Comparison of ENCODE assay signal across 16 mouse cellular contexts in genomic region chr17:13670227-13670626, GRCm38 (mm10).
DNase-seq lines count a peak whose midpoint lies in the region; ATAC-seq and TF ChIP-seq lines count a peak whose summit lies in the region.
"Had no signal": no experiment of that assay in that cellular context is flagged by ENCODE, and none has a peak within 500 bp of the region (broad histone marks: within the 10 kb centered on the region; RNA-seq: fewer than 3 reads in every experiment).

No protein-coding gene starts in this region.

- H3K4me1 ChIP-seq in hindbrain, embryonic 10.5 days (replicated peaks) = peaks cover 67% of the 10 kb centered on the region
- H3K4me1 ChIP-seq in hindbrain, embryonic 11.5 days (replicated peaks; ENCODE audit: control insufficient read depth, insufficient read depth, low read length) = peaks cover 18% of the 10 kb centered on the region
- H3K4me1 ChIP-seq in forebrain, embryonic 13.5 days = peaks cover 52% of the 10 kb centered on the region
- H3K4me1 ChIP-seq in midbrain, embryonic 10.5 days = peaks cover 57% of the 10 kb centered on the region
- peaks cover 29% of the 10 kb centered on the region for H3K4me1 ChIP-seq in olfactory bulb, adult 2 months (ENCODE audit: control insufficient read depth, insufficient read depth, low read length)

- H3K4me2 ChIP-seq in hindbrain, embryonic 11.5 days (replicated peaks; ENCODE audit: low read depth, low read length) = no peak overlapping the region
- no peak overlapping the region for H3K4me2 ChIP-seq in forebrain, embryonic 13.5 days
- H3K4me2 ChIP-seq: embryonic facial prominence, embryonic 13.5 days; heart, embryonic 11.5 days; liver, embryonic 12.5 days had no signal

- no peak for ATAC-seq in hindbrain, embryonic 11.5 days (ENCODE audit: low FRiP score)
- ATAC-seq in forebrain, embryonic 13.5 days = no peak
- ATAC-seq: liver, embryonic 12.5 days; lung, postnatal 0 days had no signal

- H3K36me3 ChIP-seq in hindbrain, embryonic 10.5 days = no peaks in the 10 kb centered on the region
- no peaks in the 10 kb centered on the region for H3K36me3 ChIP-seq in hindbrain, embryonic 11.5 days (ENCODE audit: control insufficient read depth, insufficient read depth, low read length)
- H3K36me3 ChIP-seq in forebrain, embryonic 13.5 days (ENCODE audit: poor library complexity, severe bottlenecking) = no peaks in the 10 kb centered on the region
- no peaks in the 10 kb centered on the region for H3K36me3 ChIP-seq in midbrain, embryonic 10.5 days
- H3K36me3 ChIP-seq: embryonic facial prominence, embryonic 13.5 days; liver, embryonic 12.5 days had no signal

- no peaks in the 10 kb centered on the region for H3K9me3 ChIP-seq in hindbrain, embryonic 10.5 days
- no peaks in the 10 kb centered on the region for H3K9me3 ChIP-seq in hindbrain, embryonic 11.5 days (ENCODE audit: control insufficient read depth, low read length)
- H3K9me3 ChIP-seq in forebrain, embryonic 13.5 days (replicated peaks) = no peaks in the 10 kb centered on the region
- H3K9me3 ChIP-seq in midbrain, embryonic 10.5 days (replicated peaks) = no peaks in the 10 kb centered on the region
- H3K9me3 ChIP-seq: embryonic facial prominence, embryonic 13.5 days; liver, embryonic 12.5 days had no signal

- DNase-seq in hindbrain, embryonic 10.5 days (ENCODE audit: low spot score) = no peak
- no peak for DNase-seq in hindbrain, embryonic 11.5 days (ENCODE audit: low spot score)
- DNase-seq in midbrain, embryonic 10.5 days (ENCODE audit: low spot score) = no peak
- no peak for DNase-seq in left cerebral cortex, postnatal 25 days (ENCODE audit: low spot score in 2 of 2)
- no peak for DNase-seq in heart, adult 18-20 months
- no peak for DNase-seq in heart, postnatal 4 days
- DNase-seq: adrenal gland, postnatal 14 days; cerebellum, postnatal 14 days; thymus, adult 2 months had no signal

- H3K9ac ChIP-seq in hindbrain, embryonic 11.5 days (ENCODE audit: low read depth, low read length) = no peak overlapping the region
- H3K9ac ChIP-seq in forebrain, embryonic 13.5 days = no peak overlapping the region; the same call in 1 of the 2 replicates
- H3K9ac ChIP-seq: embryonic facial prominence, embryonic 13.5 days; liver, embryonic 12.5 days had no signal

- H3K27ac ChIP-seq in hindbrain, embryonic 10.5 days = peak overlapping the region; percentile 90
- no peak overlapping the region for H3K27ac ChIP-seq in hindbrain, embryonic 11.5 days (ENCODE audit: low read depth, low read length)
- H3K27ac ChIP-seq in forebrain, embryonic 13.5 days = peak overlapping the region; percentile 99
- peak overlapping the region; percentile 90 for H3K27ac ChIP-seq in midbrain, embryonic 10.5 days (replicated peaks)
- H3K27ac ChIP-seq in olfactory bulb, adult 2 months (ENCODE audit: insufficient read depth, low read depth, low read length) = peak overlapping the region; percentile 48; the same call in 1 of the 2 replicates
- H3K27ac ChIP-seq: embryonic facial prominence, embryonic 13.5 days; liver, embryonic 12.5 days had no signal

- no peak for TF ChIP-seq CTCF in olfactory bulb, adult 2 months (IDR thresholded peaks at IDR 0.05; ENCODE audit: insufficient read depth, low read depth, low read length)

- 0 out of 2 replicates have a peak, but pooled peaks cover 6% of the 10 kb centered on the region for H3K27me3 ChIP-seq in hindbrain, embryonic 10.5 days (ENCODE audit: insufficient read depth, poor library complexity, severe bottlenecking)
- H3K27me3 ChIP-seq in hindbrain, embryonic 11.5 days (ENCODE audit: control insufficient read depth, insufficient read depth, low read length) = no peaks in the 10 kb centered on the region
- H3K27me3 ChIP-seq in forebrain, embryonic 13.5 days = no peaks in the 10 kb centered on the region
- H3K27me3 ChIP-seq in midbrain, embryonic 10.5 days (ENCODE audit: low read depth, poor library complexity, severe bottlenecking) = no peaks in the 10 kb centered on the region
- H3K27me3 ChIP-seq: embryonic facial prominence, embryonic 13.5 days had no signal

- H3K4me3 ChIP-seq in hindbrain, embryonic 10.5 days = no peak overlapping the region
- no peak overlapping the region for H3K4me3 ChIP-seq in hindbrain, embryonic 11.5 days (ENCODE audit: low read depth, low read length)
- H3K4me3 ChIP-seq in forebrain, embryonic 13.5 days = no peak overlapping the region
- H3K4me3 ChIP-seq in midbrain, embryonic 10.5 days = no peak overlapping the region
- no peak overlapping the region for H3K4me3 ChIP-seq in olfactory bulb, adult 2 months (ENCODE audit: insufficient read depth, low read depth, low read length)
- H3K4me3 ChIP-seq: embryonic facial prominence, embryonic 13.5 days; layer of hippocampus, adult 2 months; liver, embryonic 12.5 days had no signal

- intact Hi-C loops in left cerebral cortex, postnatal 25 days (cut with DNase I) = no loop called here

- TF ChIP-seq POLR2A in olfactory bulb, adult 2 months (IDR thresholded peaks at IDR 0.05; ENCODE audit: insufficient read depth, low read depth, low read length) = no peak
